Mouse (Mus musculus): ENCODE data around the gene Bag5. TPM values are rescaled to one million over a fixed set of nuclear protein-coding genes. Genes with fewer than 3 reads are reported as not detected.
A peak's percentile ranks its signal among the peaks of the same experiment; 100 is the strongest.

Gene Bag5
- polyA plus RNA-seq, 1 experiment from 2014 or later: 34.9 TPM

DNA sequence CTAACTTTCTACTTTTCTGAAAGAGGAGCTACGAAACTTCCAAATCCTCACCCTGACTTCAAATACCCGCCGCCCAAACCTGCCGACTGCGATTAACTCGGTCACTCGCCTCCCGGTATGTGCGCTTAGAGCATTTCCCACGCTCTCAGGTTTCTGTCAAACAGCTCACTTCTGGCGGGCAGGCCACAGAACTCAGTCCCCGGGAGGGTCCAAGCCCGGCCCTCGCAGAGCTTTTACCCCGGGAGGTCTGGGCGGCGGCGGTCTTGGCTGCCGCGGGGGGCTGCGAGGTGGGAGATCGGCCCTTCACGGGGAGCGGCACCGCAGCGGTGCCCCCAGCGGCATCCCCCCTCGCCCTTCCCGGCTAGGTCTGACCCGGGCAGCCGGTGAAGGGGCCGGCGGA is 581 bp downstream of the Bag5 start:
- Histone ChIP-seq H3K9me3 (ENCODE audit: control insufficient read depth, low read length) (no peaks in the 10 kb centered on the region), H3K36me3 (ENCODE audit: control insufficient read depth, insufficient read depth, low read length) (peaks cover 16% of the 10 kb centered on the region; the same call in 1 of the 2 replicates), H3K27me3 (ENCODE audit: control insufficient read depth, insufficient read depth, low read length) (no peaks in the 10 kb centered on the region), H3K4me3 (ENCODE audit: low read depth, low read length) (peak overlapping the region; percentile 94), H3K9ac (ENCODE audit: low read length) (peak overlapping the region; percentile 97), H3K4me1 (replicated peaks; ENCODE audit: control insufficient read depth, insufficient read depth) (peaks cover 3% of the 10 kb centered on the region; the same call in 1 of the 2 replicates), H3K27ac (replicated peaks) (peak overlapping the region; percentile 88), H3K4me2 (replicated peaks; ENCODE audit: low read depth) (peak overlapping the region; percentile 83)
- ATAC-seq (ENCODE audit: low FRiP score, low TSS enrichment) (peak; percentile 6; the same call in 1 of the 2 replicates), DNase-seq (ENCODE audit: low spot score) (no peak)
- under 1% methylated on average over 29 of the region's 33 CpGs for WGBS
- TF ChIP-seq CTCF (IDR thresholded peaks at IDR 0.05; ENCODE audit: low read depth) (no peak), EP300 (optimal IDR thresholded peaks at IDR 0.05) (no peak)

DNA sequence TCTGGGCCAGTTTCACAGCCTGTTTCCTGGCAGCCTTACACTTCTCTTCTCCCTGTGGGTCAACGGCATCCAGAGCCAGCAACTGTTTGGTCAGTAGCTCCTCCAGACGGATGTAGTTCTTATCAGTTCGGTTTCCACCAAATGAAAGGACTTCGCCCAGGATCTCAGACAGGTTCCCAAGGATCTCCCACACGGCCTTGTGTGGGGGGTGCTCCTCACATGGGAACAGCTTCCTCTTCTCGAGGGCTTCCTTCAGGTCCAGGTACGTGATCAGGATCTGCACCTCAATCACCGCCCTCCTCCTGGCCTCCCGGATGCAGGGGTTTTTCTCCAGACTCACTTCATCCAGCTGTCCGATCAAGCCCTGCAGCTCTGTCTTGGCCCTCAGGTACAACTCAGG is 3.0 kb downstream of the Bag5 start:
- H3K9ac ChIP-seq (ENCODE audit: low read length): no peak overlapping the region
- H3K4me3 ChIP-seq (ENCODE audit: low read depth, low read length): no peak overlapping the region
- H3K27me3 ChIP-seq (ENCODE audit: control insufficient read depth, insufficient read depth, low read length): no peaks in the 10 kb centered on the region
- peaks cover 16% of the 10 kb centered on the region; the same call in 1 of the 2 replicates for H3K36me3 ChIP-seq (ENCODE audit: control insufficient read depth, insufficient read depth, low read length)
- TF ChIP-seq EP300 (optimal IDR thresholded peaks at IDR 0.05) (no peak), CTCF (IDR thresholded peaks at IDR 0.05; ENCODE audit: low read depth) (no peak)
- no peak overlapping the region for H3K4me2 ChIP-seq (replicated peaks; ENCODE audit: low read depth)
- 82% methylated on average over 10 of the region's 10 CpGs for WGBS
- no peaks in the 10 kb centered on the region for H3K9me3 ChIP-seq (ENCODE audit: control insufficient read depth, low read length)
- no peak for DNase-seq (ENCODE audit: low spot score)
- H3K4me1 ChIP-seq (replicated peaks; ENCODE audit: control insufficient read depth, insufficient read depth): peaks cover 11% of the 10 kb centered on the region
- ATAC-seq (ENCODE audit: low FRiP score, low TSS enrichment): no peak
- H3K27ac ChIP-seq (replicated peaks): no peak overlapping the region

DNA sequence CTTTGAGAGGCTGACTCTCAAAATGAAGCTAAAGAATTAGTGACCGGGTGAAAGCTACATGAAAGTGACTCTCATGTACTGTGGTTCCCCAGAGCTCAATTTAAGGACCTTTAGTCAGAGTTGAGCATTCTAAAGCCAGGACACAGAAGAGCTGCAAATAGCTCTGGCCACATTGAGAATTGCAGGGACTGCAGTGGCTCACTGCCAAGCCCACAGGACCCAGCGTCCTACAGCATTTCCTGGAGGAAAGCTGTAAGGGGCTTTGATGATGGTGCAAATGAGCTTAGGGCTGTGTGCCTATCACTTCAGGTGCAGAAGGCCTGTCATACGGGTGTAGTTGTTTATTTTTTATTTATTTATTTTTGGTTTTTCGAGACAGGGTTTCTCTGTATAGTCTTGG is 4.9 kb downstream of the Bag5 start:
- ATAC-seq (ENCODE audit: low FRiP score, low TSS enrichment): no peak
- Histone ChIP-seq H3K9me3 (ENCODE audit: control insufficient read depth, low read length) (no peaks in the 10 kb centered on the region), H3K4me2 (replicated peaks; ENCODE audit: low read depth) (no peak overlapping the region), H3K4me1 (replicated peaks; ENCODE audit: control insufficient read depth, insufficient read depth) (peaks cover 16% of the 10 kb centered on the region), H3K27ac (replicated peaks) (peak overlapping the region; percentile 4; the same call in 1 of the 2 replicates), H3K27me3 (ENCODE audit: control insufficient read depth, insufficient read depth, low read length) (no peaks in the 10 kb centered on the region), H3K36me3 (ENCODE audit: control insufficient read depth, insufficient read depth, low read length) (peaks cover 16% of the 10 kb centered on the region; the same call in 1 of the 2 replicates), H3K4me3 (ENCODE audit: low read depth, low read length) (no peak overlapping the region), H3K9ac (ENCODE audit: low read length) (no peak overlapping the region)
- no peak for DNase-seq (ENCODE audit: low spot score)
- 64% methylated on average over 4 of the region's 4 CpGs for WGBS
- TF ChIP-seq CTCF (IDR thresholded peaks at IDR 0.05; ENCODE audit: low read depth) (no peak), EP300 (optimal IDR thresholded peaks at IDR 0.05) (no peak)

DNA sequence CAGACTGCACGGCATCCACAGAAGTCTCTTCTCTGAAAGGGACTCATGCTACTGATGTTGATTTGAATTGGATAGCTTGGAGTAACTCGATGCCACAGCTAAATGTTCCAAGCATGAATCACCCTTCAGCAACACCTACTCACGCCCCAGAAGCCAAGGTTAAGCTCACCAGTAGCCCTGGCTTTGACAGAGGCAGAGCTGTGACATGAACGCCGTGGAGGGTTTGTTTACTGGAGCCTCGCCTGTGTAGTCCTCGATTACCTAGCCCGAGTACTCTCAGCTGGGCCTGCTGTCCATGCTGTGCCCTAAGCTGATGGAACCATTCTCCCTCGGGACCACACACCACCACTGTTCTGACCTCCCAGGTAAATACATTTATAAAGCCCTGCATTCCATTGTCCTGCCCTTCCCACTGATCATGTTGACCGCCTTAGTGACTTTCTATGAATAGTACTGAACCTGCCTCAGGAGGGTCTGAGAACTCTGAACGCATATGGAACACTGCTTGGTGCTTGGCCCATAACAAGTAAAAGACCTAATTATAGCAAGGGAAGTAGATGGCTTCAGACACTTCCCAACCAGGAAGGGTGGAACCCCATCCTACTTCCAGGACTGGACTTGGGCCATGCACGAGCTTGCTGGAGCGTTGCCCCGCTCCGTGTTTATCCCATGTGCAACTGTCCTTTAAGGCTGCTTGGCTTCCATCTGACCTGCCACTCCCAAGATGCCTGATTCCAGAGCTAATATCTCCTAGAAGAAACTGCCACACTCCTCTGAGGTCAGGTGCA is 7.7 kb downstream of the Bag5 start:
- H3K4me3 ChIP-seq (ENCODE audit: low read depth, low read length): no peak overlapping the region
- no peaks in the 10 kb centered on the region for H3K9me3 ChIP-seq (ENCODE audit: control insufficient read depth, low read length)
- DNase-seq (ENCODE audit: low spot score): no peak
- ATAC-seq (ENCODE audit: low FRiP score, low TSS enrichment): peak; percentile 70
- no peak overlapping the region for H3K4me2 ChIP-seq (replicated peaks; ENCODE audit: low read depth)
- H3K9ac ChIP-seq (ENCODE audit: low read length): no peak overlapping the region
- no peak for TF ChIP-seq EP300 (optimal IDR thresholded peaks at IDR 0.05)
- no peak for TF ChIP-seq CTCF (IDR thresholded peaks at IDR 0.05; ENCODE audit: low read depth)
- H3K27me3 ChIP-seq (ENCODE audit: control insufficient read depth, insufficient read depth, low read length): no peaks in the 10 kb centered on the region
- H3K36me3 ChIP-seq (ENCODE audit: control insufficient read depth, insufficient read depth, low read length): peaks cover 10% of the 10 kb centered on the region; the same call in 1 of the 2 replicates
- 20% methylated on average over 15 of the region's 15 CpGs for WGBS
- H3K27ac ChIP-seq (replicated peaks): peak overlapping the region; percentile 85
- H3K4me1 ChIP-seq (replicated peaks; ENCODE audit: control insufficient read depth, insufficient read depth): peaks cover 13% of the 10 kb centered on the region

DNA sequence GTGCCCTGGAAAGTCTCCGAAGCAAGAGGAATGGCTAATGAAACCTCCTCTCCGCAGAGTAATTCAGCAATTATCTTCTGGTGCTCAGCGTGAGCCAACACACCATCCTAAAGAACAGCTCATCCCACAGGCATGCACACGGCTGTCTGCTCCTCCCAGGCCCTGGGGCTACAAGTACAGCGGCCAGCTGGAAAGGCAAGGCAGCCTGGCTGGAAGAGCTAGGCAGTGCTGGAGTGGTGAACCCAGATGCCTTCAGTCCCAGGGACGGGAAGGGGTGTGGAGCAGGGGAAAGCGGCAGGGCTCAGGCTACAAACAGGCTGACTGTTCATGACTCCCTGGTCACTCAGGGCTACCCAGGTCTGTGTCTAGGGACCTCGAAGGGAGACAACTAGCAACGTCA is 8.4 kb downstream of the Bag5 start:
- H3K27me3 ChIP-seq (ENCODE audit: control insufficient read depth, insufficient read depth, low read length): no peaks in the 10 kb centered on the region
- no peaks in the 10 kb centered on the region for H3K9me3 ChIP-seq (ENCODE audit: control insufficient read depth, low read length)
- H3K4me3 ChIP-seq (ENCODE audit: low read depth, low read length): no peak overlapping the region
- peak; percentile 79 for ATAC-seq (ENCODE audit: low FRiP score, low TSS enrichment)
- DNase-seq (ENCODE audit: low spot score): peak; percentile 48
- no peak overlapping the region for H3K9ac ChIP-seq (ENCODE audit: low read length)
- peaks cover 13% of the 10 kb centered on the region for H3K4me1 ChIP-seq (replicated peaks; ENCODE audit: control insufficient read depth, insufficient read depth)
- no peak for TF ChIP-seq CTCF (IDR thresholded peaks at IDR 0.05; ENCODE audit: low read depth)
- 25% methylated on average over 9 of the region's 9 CpGs for WGBS
- peak overlapping the region; percentile 31 for H3K4me2 ChIP-seq (replicated peaks; ENCODE audit: low read depth)
- H3K36me3 ChIP-seq (ENCODE audit: control insufficient read depth, insufficient read depth, low read length): peaks cover 4% of the 10 kb centered on the region; the same call in 1 of the 2 replicates
- H3K27ac ChIP-seq (replicated peaks): peak overlapping the region; percentile 85

DNA sequence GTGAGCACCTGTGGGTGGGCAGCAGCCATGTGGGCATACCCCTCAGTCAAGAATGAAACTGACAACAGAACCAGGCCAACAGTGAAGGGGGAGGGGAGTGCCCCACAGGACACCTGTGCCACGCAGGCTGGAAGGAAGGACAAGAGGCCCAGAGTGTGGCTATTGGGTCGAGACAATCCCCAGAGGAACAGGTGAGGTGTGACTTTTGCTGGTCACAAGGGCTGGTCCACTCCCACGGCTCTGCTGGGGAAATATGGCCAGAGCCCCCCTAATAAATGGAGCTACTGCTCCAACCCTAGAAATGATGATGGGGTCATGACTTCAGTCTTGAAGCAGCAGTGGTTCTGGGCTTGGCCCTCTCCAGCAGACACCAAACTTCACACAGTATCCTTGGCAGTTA is 9.8 kb downstream of the Bag5 start:
- H3K27ac ChIP-seq (replicated peaks): no peak overlapping the region
- no peak for ATAC-seq (ENCODE audit: low FRiP score, low TSS enrichment)
- H3K27me3 ChIP-seq (ENCODE audit: control insufficient read depth, insufficient read depth, low read length): no peaks in the 10 kb centered on the region
- peaks cover 13% of the 10 kb centered on the region for H3K4me1 ChIP-seq (replicated peaks; ENCODE audit: control insufficient read depth, insufficient read depth)
- TF ChIP-seq EP300 (optimal IDR thresholded peaks at IDR 0.05): no peak
- TF ChIP-seq CTCF (IDR thresholded peaks at IDR 0.05; ENCODE audit: low read depth): no peak
- 76% methylated on average over 3 of the region's 3 CpGs for WGBS
- no peak overlapping the region for H3K4me3 ChIP-seq (ENCODE audit: low read depth, low read length)
- H3K9me3 ChIP-seq (ENCODE audit: control insufficient read depth, low read length): no peaks in the 10 kb centered on the region
- H3K9ac ChIP-seq (ENCODE audit: low read length): no peak overlapping the region
- H3K4me2 ChIP-seq (replicated peaks; ENCODE audit: low read depth): no peak overlapping the region
- no peaks in the 10 kb centered on the region for H3K36me3 ChIP-seq (ENCODE audit: control insufficient read depth, insufficient read depth, low read length)
- DNase-seq (ENCODE audit: low spot score): no peak

Data from stomach, postnatal 0 days (tissue).